Mouse (Mus musculus) liver, embryonic 14.5 days (tissue): ENCODE results near the gene Kxd1. TPM values are rescaled to one million over a fixed set of nuclear protein-coding genes. Genes with fewer than 3 reads are reported as not detected.
A peak's percentile ranks its signal among the peaks of the same experiment; 100 is the strongest.

Source experiments
- ATAC-seq: fragments of 200-750 bp; cut with Nextera tagmentation; 2 replicates; pipeline ENCODE4 v1.8.0; 2017; ENCODE audit warnings: moderate number of reproducible peaks, mild to moderate bottlenecking, moderate library complexity; ENCODE audit not compliant: insufficient read depth
- DNase-seq, 3 experiments: peaks; one replicate each; pipeline ENCODE4 v3.0.0-alpha.2; 2012 to 2013; ENCODE audit warnings: low read depth in 3 of 3, low spot score in 3 of 3
- H3K27ac ChIP-seq: fragments of 300-500 bp; sonication (generic); 2 replicates; pipeline ENCODE4 v1.5.1; 2014; ENCODE audit warnings: moderate library complexity, mild to moderate bottlenecking, control low read depth, inconsistent platforms
- H3K27me3 ChIP-seq: fragments of 300-500 bp; sonication (generic); 2 replicates; pipeline ENCODE4 v1.6.1; 2014; ENCODE audit warnings: mild to moderate bottlenecking, low read length, moderate library complexity; ENCODE audit not compliant: control insufficient read depth, insufficient read depth
- H3K36me3 ChIP-seq: fragments of 300-500 bp; sonication (generic); replicated peaks from 2 replicates; pipeline ENCODE4 v1.6.1; 2014; ENCODE audit warnings: low read depth; ENCODE audit not compliant: control insufficient read depth, insufficient read depth
- H3K4me1 ChIP-seq, 2 experiments: fragments of 200-500 bp in 1 of 2; fragments of 300-500 bp in 1 of 2; sonication (generic) in 1 of 2; replicated peaks; 2 replicates each; pipeline ENCODE4 v1.6.1; 2012 to 2014; ENCODE audit warnings: antibody characterized with exemption in 1 of 2, inconsistent platforms in 1 of 2, low read length in 1 of 2; ENCODE audit not compliant: control insufficient read depth in 2 of 2, insufficient read depth in 2 of 2
- H3K4me2 ChIP-seq: fragments of 300-500 bp; sonication (generic); 2 replicates; pipeline ENCODE4 v1.6.1; 2014; ENCODE audit warnings: low read depth, mild to moderate bottlenecking, control low read depth, moderate library complexity
- H3K4me3 ChIP-seq, 2 experiments: fragments of 200-500 bp in 1 of 2; fragments of 300-500 bp in 1 of 2; sonication (generic) in 1 of 2; 2 replicates each; pipeline ENCODE4 v1.5.1; 2012 to 2014; ENCODE audit warnings: low read depth in 2 of 2, low read length in 2 of 2, mild to moderate bottlenecking in 2 of 2, control low read depth in 1 of 2, inconsistent platforms in 1 of 2, moderate library complexity in 1 of 2; ENCODE audit not compliant: insufficient read depth in 1 of 2
- H3K9ac ChIP-seq: fragments of 300-500 bp; sonication (generic); replicated peaks from 2 replicates; pipeline ENCODE4 v1.6.1; 2014; ENCODE audit warnings: mild to moderate bottlenecking, control low read depth, moderate library complexity
- H3K9me3 ChIP-seq: fragments of 300-500 bp; sonication (generic); 2 replicates; pipeline ENCODE4 v1.6.1; 2016; ENCODE audit warnings: low read length, mixed read lengths; ENCODE audit not compliant: control insufficient read depth
- CTCF ChIP-seq: IDR thresholded peaks from 2 replicates; pipeline ENCODE4 v1.5.1; 2016; ENCODE audit warnings: antibody characterized with exemption, low read depth, control low read depth
- EP300 ChIP-seq: IDR thresholded peaks from 2 replicates; pipeline ENCODE4 v1.6.1; 2016; ENCODE audit warnings: antibody characterized with exemption, low read depth
- WGBS: fragments of 180-500 bp; shearing (Covaris S2); extraction: QIAGEN DNeasy Blood & Tissue Kit; methylation state at CpG from one replicate; pipeline ENCODE4 v1.1.7; 2014; ENCODE audit not compliant: insufficient replicate concordance; 5-methylcytosine and 5-hydroxymethylcytosine counted together
- polyA plus RNA-seq, 2 experiments: library from polyadenylated mRNA; depleted of rRNA in 1 of 2; stranded (reverse) in 1 of 2; unstranded in 1 of 2; fragments of >200 nt; fragmentation: Nextera tagmentation in 1 of 2; extraction: Ambion mirVana in 1 of 2; gene quantifications; 2 replicates each; pipeline versions ENCODE4 v1.2.1 to v1.2.3; 2012 to 2014

The Kxd1 gene
- polyA plus RNA-seq, 2 experiments: 28.9 to 32.6 TPM

GRCm38 (mm10) chr8:70540507-70541071 is 12.8 kb upstream of the Kxd1 start:
- Histone ChIP-seq H3K4me1 (peaks cover 18 to 43% of the 10 kb centered on the region in 2 experiments), H3K27ac (peak overlapping the region; percentile 75), H3K4me2 (peak overlapping the region; percentile 97), H3K27me3 (no peaks in the 10 kb centered on the region), H3K9me3 (no peaks in the 10 kb centered on the region), H3K4me3 (peak overlapping the region; percentile 88 to 96), H3K9ac (peak overlapping the region; percentile 88), H3K36me3 (peaks cover 3% of the 10 kb centered on the region; the same call in 1 of the 2 replicates)
- ATAC-seq (no peak), DNase-seq (no peak)
- 31% methylated on average over 7 of the region's 7 CpGs for WGBS
- TF ChIP-seq EP300 (no peak), CTCF (no peak)

DNA sequence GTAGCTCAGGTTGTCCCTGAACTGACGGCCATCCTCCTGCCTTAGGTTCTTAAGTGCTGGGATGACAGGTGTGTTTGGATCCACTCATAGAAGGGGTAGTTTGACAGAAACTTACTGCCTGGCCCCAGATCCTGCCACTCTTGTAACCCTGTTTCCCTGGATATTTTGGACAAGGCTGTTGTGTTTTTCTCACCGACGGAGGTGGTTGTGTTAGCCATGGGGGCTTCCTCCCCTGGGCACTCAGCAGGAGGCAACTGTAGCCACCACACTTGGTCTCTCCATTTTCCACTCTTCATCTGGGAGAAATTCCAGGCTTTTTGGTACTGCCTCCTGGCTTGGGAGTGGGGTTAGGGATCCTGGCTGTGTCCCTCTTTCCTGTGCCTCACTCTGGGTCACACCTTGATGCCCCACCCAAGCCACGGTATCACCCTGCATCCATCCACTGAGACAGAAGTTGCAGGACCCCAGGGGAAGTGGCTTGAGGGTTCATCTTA is 12.3 kb upstream of the Kxd1 start:
- TF ChIP-seq EP300: no peak
- TF ChIP-seq CTCF: no peak
- H3K4me1 ChIP-seq: peaks cover 18 to 41% of the 10 kb centered on the region in 2 experiments
- 1% methylated on average over 4 of the region's 4 CpGs for WGBS

GRCm38 (mm10) chr8:70539077-70539813 is 11.5 kb upstream of the Kxd1 start, which contains the start of gene Ell:
Ell (plus strand) TSS chr8:70539457.
- Histone ChIP-seq H3K27ac (peak within 1 kb of the TSS; percentile 96), H3K36me3 (peaks cover 5% of the 10 kb centered on the region; the same call in 1 of the 2 replicates), H3K9ac (peak within 1 kb of the TSS; percentile 88), H3K27me3 (no peaks in the 10 kb centered on the region), H3K9me3 (no peaks in the 10 kb centered on the region), H3K4me2 (peak within 1 kb of the TSS; percentile 97), H3K4me1 (peaks cover 18 to 36% of the 10 kb centered on the region in 2 experiments), H3K4me3 (peak within 1 kb of the TSS; percentile 88 to 96)
- WGBS: under 1% methylated on average over 58 of the region's 58 CpGs
- no peak for TF ChIP-seq EP300
- peak; percentile 84 for ATAC-seq
- peak; percentile 99 to 100 (median 100) for DNase-seq

More for the DNA sequence above, 12.3 kb upstream of the Kxd1 start:
- Histone ChIP-seq H3K9ac (peak overlapping the region; percentile 88), H3K4me2 (peak overlapping the region; percentile 97), H3K4me3 (peak overlapping the region; percentile 88 to 96), H3K9me3 (no peaks in the 10 kb centered on the region), H3K36me3 (peaks cover 3% of the 10 kb centered on the region; the same call in 1 of the 2 replicates), H3K27me3 (no peaks in the 10 kb centered on the region), H3K27ac (peak overlapping the region; percentile 75)
- DNase-seq (no peak), ATAC-seq (no peak)

- peak; percentile 69 for ATAC-seq
- Histone ChIP-seq H3K4me3 (peak overlapping the region; percentile 83 to 88), H3K9ac (peak overlapping the region; percentile 65), H3K27ac (peak overlapping the region; percentile 96), H3K4me2 (peak overlapping the region; percentile 97), H3K4me1 (peaks cover 18 to 30% of the 10 kb centered on the region in 2 experiments), H3K9me3 (no peaks in the 10 kb centered on the region), H3K27me3 (no peaks in the 10 kb centered on the region), H3K36me3 (peaks cover 11% of the 10 kb centered on the region; the same call in 1 of the 2 replicates)
- DNase-seq: peak; percentile 98
- 0 out of 2 replicates have a peak, but pooled peaks have one; percentile 2 for TF ChIP-seq CTCF
- TF ChIP-seq EP300: no peak
- WGBS: under 1% methylated on average over 32 of the region's 32 CpGs
These were observed 10.9 kb upstream of the Kxd1 start for GRCm38 (mm10) chr8:70538633-70539076.
